Mouse (Mus musculus) thymus, adult 2 months (tissue): Measurements from ENCODE around the gene Fam162a.

Source experiments
- CTCF ChIP-seq: fragments of 200-500 bp; IDR thresholded peaks from 2 replicates; pipeline ENCODE4 v1.5.1; 2012; ENCODE audit warnings: mild to moderate bottlenecking, control low read depth, low read length, moderate library complexity, borderline replicate concordance; ENCODE audit not compliant: control insufficient read depth, poor library complexity, insufficient read depth; ENCODE audit errors: extremely low read depth
- POLR2A ChIP-seq: fragments of 200-500 bp; IDR thresholded peaks from 2 replicates; pipeline ENCODE4 v1.6.1; 2012; ENCODE audit warnings: mild to moderate bottlenecking, low read length, control low read depth, moderate library complexity; ENCODE audit not compliant: control insufficient read depth, poor library complexity, insufficient read depth; ENCODE audit errors: extremely low read depth

DNA sequence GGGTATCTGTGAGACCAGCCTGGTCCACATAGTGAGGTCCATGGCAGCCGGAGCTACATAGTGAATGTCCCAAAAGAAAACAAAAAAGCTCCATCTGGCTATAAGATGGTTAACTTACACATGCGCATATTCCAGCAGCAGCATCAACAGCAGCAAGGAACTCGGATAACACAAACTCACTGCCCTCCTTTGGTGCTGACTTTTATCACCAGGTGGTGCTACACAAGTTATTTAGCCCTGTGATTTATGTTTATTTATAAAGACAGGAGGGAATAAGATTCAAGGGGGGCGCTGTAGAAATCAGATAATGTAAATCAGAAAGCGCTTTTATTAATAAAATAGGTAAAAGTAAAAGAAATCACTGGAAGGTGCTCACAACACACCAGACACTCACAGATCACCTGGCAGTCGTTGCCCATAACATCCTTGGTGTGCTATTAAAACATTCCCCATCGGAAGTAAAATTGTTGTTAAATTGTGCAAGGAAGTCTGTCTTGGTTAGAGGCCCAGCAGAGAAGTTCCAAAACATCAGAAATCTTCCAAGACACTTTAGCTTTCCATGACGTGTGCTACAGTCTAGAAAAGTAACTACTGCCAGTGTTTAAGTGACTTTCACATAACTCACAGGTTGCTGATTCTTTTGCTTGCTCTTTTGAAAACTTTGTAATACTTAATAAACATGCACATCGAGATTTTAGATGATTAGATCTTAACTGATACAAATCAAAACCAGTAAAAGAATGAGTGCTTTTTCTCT is 1.4 kb downstream of the Fam162a start:
- TF ChIP-seq CTCF: no peak
- TF ChIP-seq POLR2A: no peak
